ENCODE assay signal across 8 mouse cellular contexts in the genomic region with DNA sequence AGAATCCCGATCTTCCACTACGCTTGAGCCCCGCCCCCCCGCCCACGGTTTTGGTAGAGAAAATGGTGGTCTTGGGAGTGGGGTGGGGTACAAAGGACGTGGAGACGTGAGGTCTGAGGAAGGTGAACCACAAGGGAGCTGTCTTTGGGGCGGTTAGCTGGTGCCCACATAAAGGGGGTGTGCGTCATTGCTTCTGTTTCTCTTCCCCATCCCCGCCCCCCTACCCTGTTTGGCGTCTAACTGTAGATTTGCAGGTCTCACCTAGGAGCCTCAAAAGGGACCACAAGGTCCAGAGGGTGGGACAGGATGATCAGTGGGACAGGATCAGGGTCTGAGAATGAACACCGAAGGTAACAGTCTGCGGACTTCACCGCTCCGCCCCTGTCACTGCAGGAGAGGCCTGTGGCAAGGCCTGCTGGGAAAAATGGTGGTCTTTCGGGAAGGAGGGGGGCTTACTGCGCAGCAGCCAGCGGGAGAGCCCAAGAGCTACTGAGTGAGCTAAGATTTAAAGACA. TPM values are rescaled to one million over a fixed set of nuclear protein-coding genes. Genes with fewer than 3 reads are reported as not detected.
DNase-seq lines count a peak whose midpoint lies in the region; ATAC-seq and TF ChIP-seq lines count a peak whose summit lies in the region.

No protein-coding gene starts in this region.

- ATAC-seq in limb, embryonic 11.5 days (ENCODE audit: insufficient number of reproducible peaks, low FRiP score, low TSS enrichment, low read depth): peak; percentile 86

- TF ChIP-seq CTCF in spleen, adult 2 months (IDR thresholded peaks at IDR 0.05; ENCODE audit: extremely low read depth, insufficient read depth, insufficient read length, insufficient replicate concordance): no peak

- peak overlapping the region; percentile 60 for H3K4me3 ChIP-seq in spleen, adult 2 months (ENCODE audit: extremely low read depth, insufficient read depth, insufficient read length)
- peak overlapping the region; percentile 43 for H3K4me3 ChIP-seq in limb, embryonic 11.5 days (ENCODE audit: low read depth, low read length)
- peak overlapping the region; percentile 63 for H3K4me3 ChIP-seq in midbrain, embryonic 10.5 days

- 28% methylated on average over 18 of the region's 18 CpGs for WGBS in spleen, adult 2 months
- 19% methylated on average over 18 of the region's 18 CpGs for WGBS in limb, embryonic 11.5 days
- WGBS in midbrain, embryonic 10.5 days: 15% methylated on average over 18 of the region's 18 CpGs

- H3K9ac ChIP-seq in limb, embryonic 11.5 days (ENCODE audit: low read length): peak overlapping the region; percentile 56

- no peaks in the 10 kb centered on the region for H3K27me3 ChIP-seq in spleen, adult 2 months (ENCODE audit: control insufficient read depth, insufficient read depth, low read length)
- H3K27me3 ChIP-seq in limb, embryonic 11.5 days (ENCODE audit: control insufficient read depth, insufficient read depth, low read length): no peaks in the 10 kb centered on the region
- H3K27me3 ChIP-seq in midbrain, embryonic 10.5 days (ENCODE audit: low read depth, poor library complexity, severe bottlenecking): peaks cover 11% of the 10 kb centered on the region

- DNase-seq in spleen, adult 2 months (ENCODE audit: low read depth in 1 of 2, low spot score in 2 of 2): peak; percentile 3 to 14
- DNase-seq in spleen, postnatal 4 days (ENCODE audit: low spot score in 2 of 2): no peak
- DNase-seq in embryo, embryonic 11.5 days (ENCODE audit: low read depth, low spot score): peak; percentile 36
- peak; percentile 6 for DNase-seq in heart, adult 8-10 months (ENCODE audit: low spot score)
- peak; percentile 18 for DNase-seq in kidney, adult 18-20 months
- peak; percentile 67 for DNase-seq in limb, embryonic 11.5 days (ENCODE audit: low spot score)
- DNase-seq in midbrain, embryonic 10.5 days (ENCODE audit: low spot score): peak; percentile 64
- peak; percentile 55 for DNase-seq in right cerebral cortex, postnatal 4 days

- H3K27ac ChIP-seq in spleen, adult 2 months (ENCODE audit: insufficient read depth, low read length): no peak overlapping the region
- H3K27ac ChIP-seq in limb, embryonic 11.5 days (replicated peaks; ENCODE audit: low read depth, low read length): 0 out of 2 replicates have a peak overlapping the region, but pooled peaks have one; percentile 36
- H3K27ac ChIP-seq in midbrain, embryonic 10.5 days (replicated peaks): peak overlapping the region; percentile 91

- H3K36me3 ChIP-seq in spleen, adult 2 months (ENCODE audit: control insufficient read depth, insufficient read depth, low read length): no peaks in the 10 kb centered on the region
- no peaks in the 10 kb centered on the region for H3K36me3 ChIP-seq in limb, embryonic 11.5 days (ENCODE audit: control insufficient read depth, insufficient read depth, low read length)
- no peaks in the 10 kb centered on the region for H3K36me3 ChIP-seq in midbrain, embryonic 10.5 days

- H3K9me3 ChIP-seq in limb, embryonic 11.5 days (ENCODE audit: control insufficient read depth, low read length): no peaks in the 10 kb centered on the region
- no peaks in the 10 kb centered on the region for H3K9me3 ChIP-seq in midbrain, embryonic 10.5 days (replicated peaks)

- TF ChIP-seq POLR2A in spleen, adult 2 months (IDR thresholded peaks at IDR 0.05; ENCODE audit: low read depth, low read length): no peak

- peak overlapping the region; percentile 44 for H3K4me2 ChIP-seq in limb, embryonic 11.5 days (ENCODE audit: low read depth, severe bottlenecking)

- no peaks in the 10 kb centered on the region for H3K4me1 ChIP-seq in spleen, adult 2 months (ENCODE audit: control insufficient read depth, insufficient read depth, insufficient read length)
- no peaks in the 10 kb centered on the region for H3K4me1 ChIP-seq in limb, embryonic 11.5 days (ENCODE audit: control insufficient read depth, insufficient read depth, low read length)
- H3K4me1 ChIP-seq in midbrain, embryonic 10.5 days: peaks cover 11% of the 10 kb centered on the region

RNA-seq across cellular contexts. Expression of a gene that starts 0.4 kb away (rescaled TPM):
- polyA plus RNA-seq in spleen, adult 2 months (2012; rRNA removed): 0.16 and 0.25 TPM in 2 replicates
- 1 to 10 TPM; 4.5 to 4.7 (median 4.6) TPM for total RNA-seq in heart, adult 8-10 months (2022)
- polyA plus RNA-seq in limb, embryonic 11.5 days (2014; fragmentation: Nextera tagmentation; extraction: Ambion mirVana): 7.6 and 8.8 TPM in 2 replicates
- polyA plus RNA-seq in midbrain, embryonic 10.5 days (2016; fragmentation: Nextera tagmentation; extraction: Ambion mirVana): 10.2 and 10.3 TPM in 2 replicates

RNA-seq across cellular contexts. Expression of a gene that starts 35.3 kb away (rescaled TPM):
- polyA plus RNA-seq in spleen, adult 2 months (2012; rRNA removed): 10.9 and 13.4 TPM in 2 replicates
- 10 to 100 TPM; 71.4 to 91.7 (median 83.0) TPM for total RNA-seq in heart, adult 8-10 months (2022)
- polyA plus RNA-seq in limb, embryonic 11.5 days (2014; fragmentation: Nextera tagmentation; extraction: Ambion mirVana): 612 and 618 TPM in 2 replicates
- polyA plus RNA-seq in midbrain, embryonic 10.5 days (2016; fragmentation: Nextera tagmentation; extraction: Ambion mirVana): 586 and 616 TPM in 2 replicates

Comparison
In these comparisons a context has a peak if more than half of its experiments do, and no peak if none do; other contexts are left out.
1. DNase-seq: peak in spleen, adult 2 months (2 of 2), embryo, embryonic 11.5 days (single experiment), heart, adult 8-10 months (single experiment), kidney, adult 18-20 months (single experiment), limb, embryonic 11.5 days (single experiment), midbrain, embryonic 10.5 days (single experiment) and right cerebral cortex, postnatal 4 days (single experiment); none in spleen, postnatal 4 days (0 of 2).
2. RNA of a gene that starts 35.3 kb away (polyA plus RNA-seq): 612 to 618 TPM in limb, embryonic 11.5 days and 586 to 616 TPM in midbrain, embryonic 10.5 days; 10.9 to 13.4 TPM in spleen, adult 2 months; every median in the first group is over 10 times any median in the second.
3. Peak in every context shown above with its lines, with median percentiles within 50 percentile points of each other: H3K4me3 ChIP-seq.